Mouse (Mus musculus): ENCODE data around the gene Apoe.

Apoe gene

DNA sequence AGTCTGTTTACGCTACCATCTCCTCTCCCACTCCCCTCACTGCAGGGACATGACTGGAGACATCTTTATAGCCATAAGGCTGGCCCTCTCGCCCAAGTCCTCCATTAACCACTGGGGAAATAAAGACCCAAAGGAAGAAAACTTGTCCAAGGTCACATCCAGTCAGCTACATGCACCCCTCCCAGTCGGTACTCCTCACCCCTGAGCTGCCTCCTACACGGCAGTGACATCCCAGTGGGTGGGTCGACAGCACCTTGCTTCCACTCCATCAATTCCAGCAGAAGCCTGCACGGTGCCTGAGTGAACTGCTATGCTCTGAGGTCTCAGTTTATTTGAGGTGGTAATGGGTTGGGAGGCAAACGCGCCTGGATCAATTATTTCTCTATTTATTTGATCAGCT lies 35.0 kb downstream of the Apoe start:
- no peak for DNase-seq

DNA sequence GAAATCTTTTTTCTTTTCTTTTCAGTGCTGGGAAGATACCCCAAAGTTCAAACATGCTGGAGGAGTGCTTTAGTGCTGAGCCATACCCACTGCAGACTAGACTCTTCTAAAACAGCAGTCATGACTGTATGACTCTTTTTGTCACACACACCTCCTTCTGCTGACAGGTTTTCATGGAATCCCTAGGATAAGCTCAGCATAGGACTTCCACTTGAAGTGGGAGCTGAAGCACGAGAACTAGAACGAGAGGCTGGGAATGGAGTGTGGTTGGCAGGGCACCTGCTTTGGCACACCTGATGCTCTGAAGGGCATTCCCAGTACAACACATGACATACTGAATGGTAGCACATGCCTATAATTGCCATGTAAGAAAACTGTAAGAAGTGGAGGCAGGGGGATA lies 46.4 kb downstream of the Apoe start:
- no peak for DNase-seq

DNA sequence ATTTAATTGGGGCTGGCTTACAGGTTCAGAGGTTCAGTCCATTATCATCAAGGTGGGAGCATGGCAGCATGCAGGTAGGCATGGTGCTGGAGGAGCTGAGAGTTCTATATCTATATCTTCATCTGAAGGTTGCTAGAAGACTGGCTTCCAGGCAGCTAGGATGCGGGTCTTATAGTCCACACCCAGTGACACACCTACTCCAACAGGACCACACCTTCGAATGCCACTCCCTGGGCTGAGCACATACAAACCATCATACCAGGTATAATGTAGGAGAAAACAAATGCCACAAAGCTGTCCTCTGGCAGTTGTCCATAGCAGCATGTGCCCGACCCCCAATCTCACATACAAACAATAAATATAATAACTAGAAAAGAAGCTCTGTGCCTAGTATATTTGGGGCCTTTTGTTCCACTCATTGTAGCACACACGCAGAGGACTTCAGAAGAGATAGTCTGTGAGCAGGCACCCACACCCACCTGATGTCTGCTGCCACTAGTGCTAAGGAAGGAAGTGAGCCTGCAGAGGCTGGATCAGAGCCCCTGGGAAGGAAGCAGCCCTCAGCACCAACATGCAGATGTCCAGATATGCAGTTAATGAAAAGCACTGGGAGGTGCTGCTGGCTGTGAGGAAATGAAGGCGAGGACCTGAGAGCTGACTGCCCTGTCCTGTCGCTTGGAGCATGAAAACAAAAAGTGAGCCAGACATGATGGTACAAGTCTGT lies 47.8 kb downstream of the Apoe start:
- no peak for DNase-seq

Measured in retina, postnatal 1 day (tissue).